Mouse (Mus musculus) myocyte (in vitro differentiated cells): Measurements from ENCODE around the gene Gm20388. TPM values are rescaled to one million over a fixed set of nuclear protein-coding genes. Genes with fewer than 3 reads are reported as not detected.

Experiments
- H3K27me3 ChIP-seq: one replicate; pipeline ENCODE4 v1.6.1; 2011; ENCODE audit not compliant: control insufficient read depth, insufficient read depth, insufficient read length
- H3K36me3 ChIP-seq: one replicate; pipeline ENCODE4 v1.6.1; 2011; ENCODE audit not compliant: control insufficient read depth, insufficient read depth
- H3K4me2 ChIP-seq: one replicate; pipeline ENCODE4 v1.6.1; 2011; ENCODE audit warnings: low read depth, control low read depth
- H3K4me3 ChIP-seq: one replicate; pipeline ENCODE4 v1.5.1; 2011; ENCODE audit warnings: mild to moderate bottlenecking, control low read depth, moderate library complexity
- H3K79me2 ChIP-seq: one replicate; pipeline ENCODE4 v1.6.1; 2011; ENCODE audit not compliant: control insufficient read depth, insufficient read depth
- H3ac ChIP-seq: one replicate; pipeline ENCODE4 v1.6.1; 2011; ENCODE audit not compliant: control insufficient read depth, insufficient read length
- CEBPB ChIP-seq: IDR thresholded peaks from 2 replicates; pipeline ENCODE4 v1.6.1; 2011; ENCODE audit warnings: mild to moderate bottlenecking, moderate library complexity; ENCODE audit not compliant: poor library complexity, insufficient read depth, severe bottlenecking
- E2F4 ChIP-seq: IDR thresholded peaks from one replicate; pipeline ENCODE4 v1.6.1; 2011; ENCODE audit warnings: mild to moderate bottlenecking, control low read depth, moderate library complexity; ENCODE audit not compliant: insufficient read depth
- MAX ChIP-seq: IDR thresholded peaks from one replicate; pipeline ENCODE4 v1.6.1; 2011; ENCODE audit warnings: low read depth, mild to moderate bottlenecking, control low read depth
- MYOD1 ChIP-seq, 3 experiments: IDR thresholded peaks; one replicate each; pipeline ENCODE4 v1.6.1; 2011; ENCODE audit warnings: control low read depth in 2 of 3, low read depth in 2 of 3, mild to moderate bottlenecking in 2 of 3, moderate library complexity in 1 of 3; ENCODE audit not compliant: insufficient read length in 2 of 3, control insufficient read depth in 1 of 3
- MYOG ChIP-seq, 3 experiments: IDR thresholded peaks; one replicate each; pipeline ENCODE4 v1.6.1; 2011; ENCODE audit warnings: control low read depth in 2 of 3, low read depth in 2 of 3, mild to moderate bottlenecking in 2 of 3; ENCODE audit not compliant: insufficient read length in 2 of 3, control insufficient read depth in 1 of 3, insufficient read depth in 1 of 3
- POLR2A ChIP-seq: IDR thresholded peaks from one replicate; pipeline ENCODE4 v1.6.1; 2011; ENCODE audit warnings: low read depth, mild to moderate bottlenecking, control low read depth, moderate library complexity; ENCODE audit not compliant: insufficient read length
- POLR2AphosphoS2 ChIP-seq: IDR thresholded peaks from one replicate; pipeline ENCODE4 v1.6.1; 2011; ENCODE audit warnings: low read depth, control low read depth; ENCODE audit not compliant: insufficient read length
- REST ChIP-seq: IDR thresholded peaks from one replicate; pipeline ENCODE4 v1.6.1; 2011; ENCODE audit warnings: mild to moderate bottlenecking, control low read depth, moderate library complexity; ENCODE audit not compliant: insufficient read depth, insufficient read length
- SRF ChIP-seq: IDR thresholded peaks from one replicate; pipeline ENCODE4 v1.6.1; 2011; ENCODE audit warnings: low read depth; ENCODE audit not compliant: control insufficient read depth, insufficient read length
- TCF12 ChIP-seq: IDR thresholded peaks from one replicate; pipeline ENCODE4 v1.6.1; 2011; ENCODE audit warnings: mild to moderate bottlenecking, control low read depth; ENCODE audit not compliant: poor library complexity, insufficient read depth, severe bottlenecking
- TCF3 ChIP-seq: IDR thresholded peaks from one replicate; pipeline ENCODE4 v1.6.1; 2011; ENCODE audit warnings: low read depth, control low read depth; ENCODE audit not compliant: insufficient read length
- USF1 ChIP-seq: IDR thresholded peaks from one replicate; pipeline ENCODE4 v1.6.1; 2011; ENCODE audit warnings: low read depth, mild to moderate bottlenecking, control low read depth, moderate library complexity
- polyA plus RNA-seq: library from polyadenylated mRNA; unstranded; fragments of >200 nt; fragmentation: generic; extraction: Trizol; gene quantifications from one replicate; pipeline ENCODE4 v1.2.1, GENCODE M21; 2012; ENCODE audit warnings: missing spikeins

The Gm20388 gene
- polyA plus RNA-seq, 1 experiment = 15.3 TPM

DNA sequence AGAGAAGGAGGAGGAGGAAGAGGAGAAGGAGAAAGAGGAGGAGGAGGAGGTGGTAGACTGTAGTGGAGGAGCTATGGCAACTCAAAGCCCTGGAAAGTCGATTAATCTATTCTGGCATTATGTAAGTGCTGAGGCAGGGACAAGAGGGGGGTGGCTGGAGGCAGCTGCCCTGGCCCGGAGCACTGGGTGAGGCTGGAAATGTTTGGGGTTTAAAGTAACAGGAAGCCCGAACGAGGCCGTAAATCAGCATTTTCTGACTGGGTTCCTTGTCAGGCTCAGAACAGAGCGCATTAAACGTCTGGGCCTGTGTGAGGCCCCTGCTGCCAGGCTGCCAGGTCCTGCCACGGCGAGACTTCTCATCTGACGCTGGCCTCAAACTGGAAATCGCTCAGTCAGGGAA is 1458.2 kb downstream of the Gm20388 start:
- Histone ChIP-seq H3K36me3 (no peaks in the 10 kb centered on the region), H3ac (no peak overlapping the region), H3K4me2 (no peak overlapping the region), H3K79me2 (no peaks in the 10 kb centered on the region), H3K4me3 (no peak overlapping the region), H3K27me3 (peaks cover 32% of the 10 kb centered on the region)
- TF ChIP-seq TCF3 (no peak), POLR2AphosphoS2 (no peak), TCF12 (no peak), SRF (no peak), MYOD1 (IDR thresholded peaks at IDR 0.05; ENCODE audit: control insufficient read depth in 1 of 3, insufficient read length in 2 of 3, low read depth in 2 of 3) (no peak), E2F4 (no peak), POLR2A (no peak), REST (no peak), USF1 (no peak), CEBPB (no peak), MYOG (IDR thresholded peaks at IDR 0.05; ENCODE audit: control insufficient read depth in 1 of 3, insufficient read depth in 1 of 3, insufficient read length in 2 of 3, low read depth in 2 of 3) (no peak), MAX (no peak)

DNA sequence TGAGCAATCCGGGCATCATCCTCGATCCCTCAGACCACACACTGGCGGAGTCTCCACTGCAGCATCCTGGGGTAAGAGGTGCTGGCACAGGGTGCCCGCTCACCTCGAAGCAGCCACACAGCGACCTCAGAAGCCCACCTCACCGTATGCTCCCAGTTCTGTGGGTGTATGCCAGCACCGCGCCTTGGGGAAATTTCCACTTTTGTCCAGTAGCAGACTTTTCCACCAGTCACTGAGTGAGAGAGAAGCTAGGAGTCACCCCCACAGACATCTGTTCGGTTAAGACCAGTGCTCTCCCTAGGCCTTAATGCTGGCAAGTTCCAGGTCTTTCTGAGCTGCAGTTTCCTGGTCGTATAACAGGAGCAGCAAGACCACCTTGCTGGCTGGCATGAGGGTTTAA is 1458.7 kb downstream of the Gm20388 start:
- peaks cover 29% of the 10 kb centered on the region for H3K27me3 ChIP-seq
- H3K36me3 ChIP-seq = no peaks in the 10 kb centered on the region
- no peaks in the 10 kb centered on the region for H3K79me2 ChIP-seq
- H3K4me2 ChIP-seq = no peak overlapping the region
- H3K4me3 ChIP-seq = no peak overlapping the region
- TF ChIP-seq E2F4 (no peak), MYOD1 (IDR thresholded peaks at IDR 0.05; ENCODE audit: control insufficient read depth in 1 of 3, insufficient read length in 2 of 3, low read depth in 2 of 3) (no peak), REST (no peak), POLR2A (no peak), TCF3 (no peak), SRF (no peak), USF1 (no peak), CEBPB (no peak), MAX (no peak), MYOG (IDR thresholded peaks at IDR 0.05; ENCODE audit: control insufficient read depth in 1 of 3, insufficient read depth in 1 of 3, insufficient read length in 2 of 3, low read depth in 2 of 3) (no peak), TCF12 (no peak), POLR2AphosphoS2 (no peak)
- no peak overlapping the region for H3ac ChIP-seq

DNA sequence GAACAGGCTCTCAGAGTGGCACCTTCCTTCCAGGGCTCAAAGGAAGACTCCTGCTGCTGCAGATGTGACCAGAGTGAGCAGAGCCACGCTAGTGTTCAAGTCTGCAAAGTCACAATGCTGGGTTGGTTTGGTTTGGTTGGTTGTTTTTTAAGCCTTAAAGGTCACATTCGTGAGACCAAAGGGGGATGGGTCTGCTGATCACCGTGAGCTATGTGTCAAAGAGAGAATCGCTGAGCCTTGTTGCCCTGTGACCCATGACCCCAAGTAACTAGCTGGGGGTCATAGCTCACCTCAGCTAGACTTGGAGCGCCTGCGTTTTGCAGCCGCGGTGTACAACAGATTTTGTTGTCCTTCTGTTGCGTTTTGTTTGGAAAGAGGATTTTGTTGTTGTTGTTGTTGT is 1460.6 kb downstream of the Gm20388 start:
- H3ac ChIP-seq = no peak overlapping the region
- H3K27me3 ChIP-seq = peaks cover 19% of the 10 kb centered on the region
- H3K36me3 ChIP-seq = no peaks in the 10 kb centered on the region
- H3K4me3 ChIP-seq = no peak overlapping the region
- no peaks in the 10 kb centered on the region for H3K79me2 ChIP-seq
- TF ChIP-seq USF1 (no peak), MYOG (IDR thresholded peaks at IDR 0.05; ENCODE audit: control insufficient read depth in 1 of 3, insufficient read depth in 1 of 3, insufficient read length in 2 of 3, low read depth in 2 of 3) (no peak), MAX (no peak), MYOD1 (IDR thresholded peaks at IDR 0.05; ENCODE audit: control insufficient read depth in 1 of 3, insufficient read length in 2 of 3, low read depth in 2 of 3) (no peak), E2F4 (no peak), POLR2AphosphoS2 (no peak), TCF3 (no peak), SRF (no peak)
- no peak overlapping the region for H3K4me2 ChIP-seq

DNA sequence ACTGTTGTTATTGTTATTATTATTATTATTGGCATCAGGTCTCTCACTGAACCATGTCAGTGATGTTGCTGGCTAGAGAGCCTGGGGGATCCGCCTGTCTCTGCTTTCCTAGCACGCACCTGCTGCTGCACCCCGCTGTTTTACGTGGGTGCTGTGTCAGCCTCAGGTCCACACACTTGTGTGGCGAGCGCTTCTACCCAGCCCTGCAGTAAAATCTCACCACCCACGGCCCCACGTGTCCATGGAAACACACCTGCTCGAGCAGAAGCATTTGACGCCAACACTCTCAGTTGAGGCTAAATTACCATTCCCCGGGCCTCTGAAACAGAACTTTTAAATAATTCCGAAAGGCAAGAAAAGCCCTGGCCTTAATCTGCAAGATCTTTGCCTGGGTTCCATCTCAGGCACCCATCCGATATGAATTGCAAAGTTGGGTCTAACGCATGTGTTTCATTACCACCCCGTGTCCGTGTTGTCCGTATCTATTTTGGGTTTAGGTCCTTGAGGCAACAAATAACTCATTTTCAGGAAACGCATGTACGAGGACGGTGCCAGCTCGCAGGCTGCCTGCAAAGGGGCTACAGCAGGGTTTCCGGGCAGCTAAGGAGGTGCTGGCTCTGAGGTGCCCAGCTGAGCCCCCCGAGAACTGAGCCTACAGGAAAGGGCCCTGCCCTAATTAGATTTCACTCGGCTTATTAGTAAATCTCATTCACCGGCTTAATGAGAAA is 1461.4 kb downstream of the Gm20388 start:
- H3ac ChIP-seq = no peak overlapping the region
- H3K36me3 ChIP-seq = no peaks in the 10 kb centered on the region
- H3K79me2 ChIP-seq = no peaks in the 10 kb centered on the region
- TF ChIP-seq CEBPB (no peak), SRF (no peak), MYOG (IDR thresholded peaks at IDR 0.05; ENCODE audit: control insufficient read depth in 1 of 3, insufficient read depth in 1 of 3, insufficient read length in 2 of 3, low read depth in 2 of 3) (no peak), REST (no peak), POLR2AphosphoS2 (no peak), MYOD1 (IDR thresholded peaks at IDR 0.05; ENCODE audit: control insufficient read depth in 1 of 3, insufficient read length in 2 of 3, low read depth in 2 of 3) (peak in 1 of 3 experiments; percentile 55), USF1 (no peak), MAX (no peak)
- no peak overlapping the region for H3K4me3 ChIP-seq
- peaks cover 12% of the 10 kb centered on the region for H3K27me3 ChIP-seq
- no peak overlapping the region for H3K4me2 ChIP-seq

- Histone ChIP-seq H3K79me2 (no peaks in the 10 kb centered on the region), H3ac (no peak overlapping the region), H3K4me3 (no peak overlapping the region), H3K27me3 (peaks cover 12% of the 10 kb centered on the region), H3K4me2 (no peak overlapping the region), H3K36me3 (no peaks in the 10 kb centered on the region)
- TF ChIP-seq USF1 = no peak
- no peak for TF ChIP-seq CEBPB
- no peak for TF ChIP-seq POLR2A
- no peak for TF ChIP-seq MAX
- no peak for TF ChIP-seq SRF
These were observed 1462.0 kb downstream of the Gm20388 start for GRCm38 (mm10) chr8:121372639-121372986.
